Mouse (Mus musculus) splenic B cell, adult 2 months (primary cell): ENCODE data around the gene Themis3.
"Not testable (repeated sequence)": the region's sequence is repeated elsewhere in the genome, so short reads cannot be mapped to it uniquely, and the experiment has no call there.

Source experiments
- DNase-seq: peaks from one replicate; pipeline ENCODE4 v3.0.0-alpha.2; 2011; ENCODE audit warnings: low read depth, low spot score
- H3K27me3 ChIP-seq: 2 replicates; pipeline ENCODE4 v1.6.1; 2012; ENCODE audit warnings: mild to moderate bottlenecking, low read length, moderate library complexity, mixed read lengths; ENCODE audit not compliant: control insufficient read depth, poor library complexity, insufficient read depth, severe bottlenecking
- H3K36me3 ChIP-seq: 2 replicates; pipeline ENCODE4 v1.6.1; 2012; ENCODE audit warnings: mild to moderate bottlenecking, low read length, moderate library complexity, mixed read lengths; ENCODE audit not compliant: control insufficient read depth, poor library complexity, insufficient read depth, severe bottlenecking

Themis3 gene

DNA sequence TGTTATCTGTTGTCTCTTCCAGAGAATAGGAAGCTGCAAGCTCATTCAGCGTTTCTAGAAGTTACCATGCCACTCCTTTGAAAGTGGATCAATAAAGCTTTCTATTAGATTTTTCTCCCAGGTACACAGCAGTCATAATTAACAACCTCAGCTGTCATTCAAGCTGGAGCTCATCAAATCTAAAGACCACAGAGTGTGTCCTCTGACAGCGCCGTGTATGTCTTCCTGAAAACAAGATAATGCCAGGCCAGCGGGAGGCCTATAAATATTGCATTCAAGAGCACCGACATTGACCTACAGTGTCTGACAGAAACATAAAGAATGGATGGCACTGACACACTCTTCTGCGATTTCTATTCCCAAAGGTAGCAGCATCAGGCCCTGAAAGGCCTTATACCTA, 16.9 kb downstream of the Themis3 start:
- H3K36me3 ChIP-seq, result no peaks in the 10 kb centered on the region
- DNase-seq, result no peak
- H3K27me3 ChIP-seq, result no peaks in the 10 kb centered on the region; the same call in 1 of the 2 replicates

GRCm38 (mm10) chr17:66572677-66573060, 21.8 kb downstream of the Themis3 start:
- Histone ChIP-seq H3K27me3 (no peaks in the 10 kb centered on the region; the same call in 1 of the 2 replicates), H3K36me3 (no peaks in the 10 kb centered on the region)
- DNase-seq, result no peak

- H3K27me3 ChIP-seq, result no peaks in the 10 kb centered on the region; the same call in 1 of the 2 replicates
- no peaks in the 10 kb centered on the region for H3K36me3 ChIP-seq
- DNase-seq, result no peak
These were observed 22.4 kb downstream of the Themis3 start for GRCm38 (mm10) chr17:66571860-66572676.

GRCm38 (mm10) chr17:66564213-66564612, 30.2 kb downstream of the Themis3 start:
- DNase-seq, result no peak

GRCm38 (mm10) chr17:66563551-66563950, 30.9 kb downstream of the Themis3 start:
- no peaks in the 10 kb centered on the region for H3K36me3 ChIP-seq
- H3K27me3 ChIP-seq, result no peaks in the 10 kb centered on the region
- DNase-seq, result no peak

More at GRCm38 (mm10) chr17:66564213-66564612, 30.2 kb downstream of the Themis3 start:
- Histone ChIP-seq H3K27me3 (no peaks in the 10 kb centered on the region), H3K36me3 (no peaks in the 10 kb centered on the region)

DNA sequence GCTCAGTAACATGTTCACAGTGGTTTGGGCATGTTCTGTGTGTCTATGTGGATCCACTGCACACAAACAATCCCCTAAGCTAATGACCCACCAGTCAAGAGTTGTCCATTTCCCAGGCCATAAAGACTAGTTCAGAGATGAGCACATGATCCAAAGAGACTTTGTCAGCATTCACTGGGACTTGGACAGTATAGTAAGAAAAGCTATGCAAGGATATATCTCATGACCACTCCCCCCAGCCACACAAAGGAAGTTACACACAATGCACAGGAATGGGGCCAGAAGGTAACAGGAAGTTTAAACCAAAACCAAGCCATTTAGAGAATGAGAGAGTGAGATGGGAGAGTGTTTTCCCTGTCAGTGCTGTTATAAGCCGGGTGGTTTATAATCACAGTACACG, 33.0 kb downstream of the Themis3 start:
- no peak for DNase-seq
- Histone ChIP-seq H3K36me3 (no peaks in the 10 kb centered on the region), H3K27me3 (no peaks in the 10 kb centered on the region)

DNA sequence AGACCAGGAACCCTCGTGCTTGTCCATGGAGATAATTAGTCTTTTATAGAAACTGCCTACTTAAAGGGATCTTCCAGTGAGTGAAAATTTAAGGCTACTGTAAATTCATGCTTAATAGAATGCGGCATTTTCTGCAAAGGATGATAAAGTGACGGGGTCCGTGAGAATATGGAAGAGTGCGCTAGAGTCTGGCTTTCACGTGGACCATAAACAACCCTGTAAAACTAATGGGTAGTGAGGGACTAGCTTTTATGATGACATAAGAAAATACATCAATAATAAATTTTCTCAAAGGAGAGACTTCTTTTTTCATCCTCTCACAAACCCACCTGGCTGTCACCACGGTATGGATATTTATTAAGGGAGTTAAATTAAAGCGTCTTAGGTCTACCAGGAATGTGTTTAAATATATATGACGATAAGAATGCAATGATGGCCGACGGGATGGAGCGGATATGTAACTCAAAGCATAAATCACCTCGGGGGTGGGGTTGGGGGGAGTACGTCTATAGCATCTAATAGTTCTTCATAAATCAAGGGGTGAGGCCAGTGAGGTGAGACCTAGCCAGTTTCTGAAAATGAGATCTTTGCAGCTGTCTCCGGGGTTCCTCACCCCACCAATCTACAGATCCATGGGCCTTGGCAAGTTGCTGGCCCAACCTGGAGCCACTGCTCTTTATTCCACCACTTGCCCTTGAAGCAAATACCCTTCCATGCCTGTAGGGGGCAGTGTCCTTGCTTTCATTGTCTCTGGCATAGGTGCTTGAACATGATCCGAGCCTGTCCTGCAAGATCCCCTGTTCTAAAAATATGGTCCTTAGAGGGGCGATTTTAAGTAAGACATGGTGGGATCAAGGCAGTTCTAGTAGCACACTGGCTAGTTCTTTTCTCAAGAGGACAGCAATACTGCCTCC, 35.8 kb downstream of the Themis3 start:
- H3K36me3 ChIP-seq, result no peaks in the 10 kb centered on the region
- no peaks in the 10 kb centered on the region for H3K27me3 ChIP-seq
- DNase-seq, result no peak

GRCm38 (mm10) chr17:66552690-66553089, 41.7 kb downstream of the Themis3 start:
- Histone ChIP-seq H3K36me3 (no peaks in the 10 kb centered on the region), H3K27me3 (no peaks in the 10 kb centered on the region)
- no peak for DNase-seq

GRCm38 (mm10) chr17:66550486-66550885, 43.9 kb downstream of the Themis3 start:
- no peak for DNase-seq
- Histone ChIP-seq H3K36me3 (no peaks in the 10 kb centered on the region), H3K27me3 (no peaks in the 10 kb centered on the region)

GRCm38 (mm10) chr17:66532285-66532684, 62.1 kb downstream of the Themis3 start:
- no peaks in the 10 kb centered on the region for H3K36me3 ChIP-seq

DNA sequence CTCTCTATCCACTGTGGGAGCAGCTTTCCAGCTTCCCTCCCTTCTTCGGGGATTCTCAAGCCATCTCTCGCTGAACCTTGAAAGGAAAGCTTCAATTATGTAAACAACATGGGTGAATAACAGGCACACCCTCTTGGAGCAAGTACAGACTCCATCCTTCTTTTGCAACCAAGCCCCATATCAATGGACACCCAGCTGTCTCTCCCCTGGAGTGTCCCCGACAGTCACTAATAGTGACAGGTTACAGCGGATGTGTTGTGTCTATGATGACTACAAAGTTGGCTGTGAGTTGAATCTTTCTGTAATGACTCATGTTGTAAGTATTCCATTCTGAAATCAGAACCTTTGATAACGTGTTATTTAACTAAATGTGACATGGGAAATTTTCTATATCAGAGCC, 71.0 kb downstream of the Themis3 start:
- no peak for DNase-seq
- Histone ChIP-seq H3K36me3 (no peaks in the 10 kb centered on the region), H3K27me3 (no peaks in the 10 kb centered on the region)

More at GRCm38 (mm10) chr17:66532285-66532684, 62.1 kb downstream of the Themis3 start:
- H3K27me3 ChIP-seq, result no peaks in the 10 kb centered on the region
- DNase-seq, result no peak

GRCm38 (mm10) chr17:66522631-66523030, 71.8 kb downstream of the Themis3 start:
- not testable (repeated sequence) for H3K36me3 ChIP-seq, DNase-seq, H3K27me3 ChIP-seq

GRCm38 (mm10) chr17:66519554-66520553, 74.6 kb downstream of the Themis3 start, which contains the start of gene Rab12:
TSS of gene Rab12 (minus strand) at chr17:66519729.
- Histone ChIP-seq H3K27me3 (no peaks in the 10 kb centered on the region), H3K36me3 (no peaks in the 10 kb centered on the region)
- peak; percentile 90 for DNase-seq
